Mouse (Mus musculus) limb, embryonic 13.5 days (tissue): ENCODE measurements around the gene AC109138.7. TPM values are rescaled to one million over a fixed set of nuclear protein-coding genes. Genes with fewer than 3 reads are reported as not detected.
A peak's percentile ranks its signal among the peaks of the same experiment; 100 is the strongest.

Source experiments
- ATAC-seq: fragments of 200-750 bp; cut with Nextera tagmentation; 2 replicates; pipeline ENCODE4 v1.8.0; 2017; ENCODE audit warnings: low read depth, moderate number of reproducible peaks, moderate TSS enrichment; ENCODE audit not compliant: low FRiP score
- H3K27ac ChIP-seq: fragments of 300-500 bp; sonication (generic); 2 replicates; pipeline ENCODE4 v1.5.1; 2015; ENCODE audit warnings: inconsistent platforms, mild to moderate bottlenecking, moderate library complexity
- H3K27me3 ChIP-seq: fragments of 300-500 bp; sonication (generic); 2 replicates; pipeline ENCODE4 v1.6.1; 2015; ENCODE audit warnings: mild to moderate bottlenecking, inconsistent platforms
- H3K36me3 ChIP-seq: fragments of 300-500 bp; sonication (generic); 2 replicates; pipeline ENCODE4 v1.6.1; 2015; ENCODE audit warnings: inconsistent platforms, mild to moderate bottlenecking, moderate library complexity
- H3K4me1 ChIP-seq: fragments of 300-500 bp; sonication (generic); 2 replicates; pipeline ENCODE4 v1.6.1; 2015; ENCODE audit warnings: inconsistent platforms
- H3K4me2 ChIP-seq: fragments of 300-500 bp; sonication (generic); replicated peaks from 2 replicates; pipeline ENCODE4 v1.6.1; 2015; ENCODE audit warnings: inconsistent platforms, mild to moderate bottlenecking, moderate library complexity
- H3K4me3 ChIP-seq: fragments of 300-500 bp; sonication (generic); 2 replicates; pipeline ENCODE4 v1.5.1; 2015; ENCODE audit warnings: moderate library complexity, mild to moderate bottlenecking, inconsistent platforms
- H3K9ac ChIP-seq: fragments of 300-500 bp; sonication (generic); 2 replicates; pipeline ENCODE4 v1.6.1; 2015; ENCODE audit warnings: mild to moderate bottlenecking, inconsistent platforms
- H3K9me3 ChIP-seq: fragments of 300-500 bp; sonication (generic); 2 replicates; pipeline ENCODE4 v1.6.1; 2016; ENCODE audit warnings: inconsistent platforms
- WGBS: fragments of 180-500 bp; shearing (Covaris S2); methylation state at CpG from one replicate; pipeline ENCODE4 v1.1.7; 2015; 5-methylcytosine and 5-hydroxymethylcytosine counted together
- polyA plus RNA-seq: library from polyadenylated mRNA; unstranded; fragments of >200 nt; fragmentation: Nextera tagmentation; extraction: Ambion mirVana; gene quantifications from 2 replicates; pipeline ENCODE4 v1.2.1, GENCODE M21; 2015

Gene AC109138.7
- not detected in 2 replicates for polyA plus RNA-seq

- H3K36me3 ChIP-seq = no peaks in the 10 kb centered on the region
- peak; percentile 55 for ATAC-seq
- H3K9me3 ChIP-seq = no peaks in the 10 kb centered on the region
Observed at GRCm38 (mm10) chr19:4214071-4214770, at the start of gene AC109138.7, which contains the start of gene Clcf1. Gene AC109138.7 (plus strand): TSS chr19:4214357. Gene Clcf1 (plus strand): TSS chr19:4214238.

GRCm38 (mm10) chr19:4164721-4165120 lies 49.4 kb upstream of the AC109138.7 start:
- peaks cover 15% of the 10 kb centered on the region for H3K4me1 ChIP-seq
- H3K27me3 ChIP-seq = no peaks in the 10 kb centered on the region
- peaks cover 18% of the 10 kb centered on the region for H3K36me3 ChIP-seq
- no peak overlapping the region for H3K4me3 ChIP-seq
- no peak overlapping the region for H3K9ac ChIP-seq
- ATAC-seq = no peak
- H3K9me3 ChIP-seq = no peaks in the 10 kb centered on the region
- no peak overlapping the region for H3K4me2 ChIP-seq
- 68% methylated on average over 2 of the region's 2 CpGs for WGBS
- H3K27ac ChIP-seq = no peak overlapping the region

More at GRCm38 (mm10) chr19:4214071-4214770, at the start of gene AC109138.7, which contains the start of gene Clcf1:
- peaks cover 63% of the 10 kb centered on the region for H3K4me1 ChIP-seq
- peak within 1 kb of the TSS; percentile 92 for H3K4me3 ChIP-seq
- peak within 1 kb of the TSS; percentile 88 for H3K4me2 ChIP-seq
- H3K9ac ChIP-seq = peak within 1 kb of the TSS; percentile 99
- peaks cover 6% of the 10 kb centered on the region; the same call in 1 of the 2 replicates for H3K27me3 ChIP-seq
- under 1% methylated on average over 47 of the region's 49 CpGs for WGBS
- peak within 1 kb of the TSS; percentile 93 for H3K27ac ChIP-seq

GRCm38 (mm10) chr19:4166678-4167476 lies 47.3 kb upstream of the AC109138.7 start:
- 0 out of 2 replicates have a peak, but pooled peaks cover under 1% of the 10 kb centered on the region for H3K36me3 ChIP-seq
- no peaks in the 10 kb centered on the region for H3K9me3 ChIP-seq
- no peak overlapping the region for H3K4me2 ChIP-seq
- no peak overlapping the region for H3K9ac ChIP-seq
- H3K27ac ChIP-seq = no peak overlapping the region
- no peaks in the 10 kb centered on the region for H3K27me3 ChIP-seq
- WGBS = 78% methylated on average over 9 of the region's 9 CpGs
- H3K4me3 ChIP-seq = no peak overlapping the region
- H3K4me1 ChIP-seq = peaks cover 35% of the 10 kb centered on the region
- no peak for ATAC-seq

GRCm38 (mm10) chr19:4169378-4169784 lies 44.8 kb upstream of the AC109138.7 start:
- Histone ChIP-seq H3K36me3 (no peaks in the 10 kb centered on the region), H3K4me1 (peaks cover 26% of the 10 kb centered on the region), H3K4me2 (peak overlapping the region; percentile 89), H3K9me3 (no peaks in the 10 kb centered on the region), H3K9ac (peak overlapping the region; percentile 84), H3K27ac (peak overlapping the region; percentile 88), H3K4me3 (peak overlapping the region; percentile 52), H3K27me3 (no peaks in the 10 kb centered on the region)
- ATAC-seq = peak; percentile 96
- under 1% methylated on average over 43 of the region's 43 CpGs for WGBS

DNA sequence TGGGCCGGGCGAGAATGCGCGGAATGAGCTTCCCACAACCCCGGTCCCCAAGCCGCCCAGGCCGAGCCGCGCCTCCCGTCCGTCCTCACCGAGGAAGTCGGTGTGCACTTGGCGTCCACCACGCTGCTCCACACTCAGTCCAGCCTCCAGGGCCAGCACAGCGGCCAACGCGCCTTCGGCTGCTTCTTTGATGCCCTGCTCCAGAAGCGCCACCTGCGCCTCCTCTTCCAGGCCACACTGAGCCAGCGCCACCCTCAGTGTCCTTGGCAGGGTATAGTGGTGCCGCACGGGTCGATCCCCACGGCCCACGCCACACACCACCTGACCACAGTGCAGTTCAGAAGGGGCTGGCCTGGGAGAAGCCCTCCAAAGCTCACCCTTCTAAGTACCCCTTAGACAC lies 44.3 kb upstream of the AC109138.7 start:
- Histone ChIP-seq H3K9me3 (no peaks in the 10 kb centered on the region), H3K4me1 (peaks cover 26% of the 10 kb centered on the region), H3K9ac (peak overlapping the region; percentile 84), H3K4me3 (peak overlapping the region; percentile 52), H3K27me3 (no peaks in the 10 kb centered on the region), H3K4me2 (peak overlapping the region; percentile 89), H3K36me3 (no peaks in the 10 kb centered on the region), H3K27ac (peak overlapping the region; percentile 88)
- ATAC-seq = peak; percentile 49
- 6% methylated on average over 27 of the region's 27 CpGs for WGBS

- peak overlapping the region; percentile 45 for H3K9ac ChIP-seq
- 77% methylated on average over 10 of the region's 10 CpGs for WGBS
- no peaks in the 10 kb centered on the region for H3K36me3 ChIP-seq
- H3K27ac ChIP-seq = no peak overlapping the region
- H3K27me3 ChIP-seq = no peaks in the 10 kb centered on the region
- H3K4me1 ChIP-seq = peaks cover 35% of the 10 kb centered on the region
- no peaks in the 10 kb centered on the region for H3K9me3 ChIP-seq
- H3K4me3 ChIP-seq = no peak overlapping the region
- no peak for ATAC-seq
- H3K4me2 ChIP-seq = no peak overlapping the region
Observed at GRCm38 (mm10) chr19:4170723-4171392, 43.3 kb upstream of the AC109138.7 start.

GRCm38 (mm10) chr19:4171393-4172290 lies 42.5 kb upstream of the AC109138.7 start:
- Histone ChIP-seq H3K9ac (peak overlapping the region; percentile 45), H3K9me3 (no peaks in the 10 kb centered on the region), H3K36me3 (no peaks in the 10 kb centered on the region), H3K4me3 (no peak overlapping the region), H3K27me3 (no peaks in the 10 kb centered on the region), H3K4me2 (no peak overlapping the region), H3K27ac (no peak overlapping the region), H3K4me1 (peaks cover 37% of the 10 kb centered on the region)
- 66% methylated on average over 13 of the region's 13 CpGs for WGBS
- ATAC-seq = no peak

- no peak for ATAC-seq
- no peak overlapping the region for H3K4me2 ChIP-seq
- no peaks in the 10 kb centered on the region for H3K36me3 ChIP-seq
- 56% methylated on average over 11 of the region's 11 CpGs for WGBS
- H3K9me3 ChIP-seq = no peaks in the 10 kb centered on the region
- no peak overlapping the region for H3K4me3 ChIP-seq
- no peak overlapping the region for H3K27ac ChIP-seq
- H3K27me3 ChIP-seq = peaks cover 3% of the 10 kb centered on the region; the same call in 1 of the 2 replicates
- H3K9ac ChIP-seq = peak overlapping the region; percentile 43; the same call in 1 of the 2 replicates
- peaks cover 37% of the 10 kb centered on the region for H3K4me1 ChIP-seq
Observed at GRCm38 (mm10) chr19:4172925-4173324, 41.2 kb upstream of the AC109138.7 start.

GRCm38 (mm10) chr19:4175368-4175947 lies 38.7 kb upstream of the AC109138.7 start, which contains the start of gene Carns1:
Gene Carns1 (minus strand): TSS chr19:4175479.
- H3K4me2 ChIP-seq = peak within 1 kb of the TSS; percentile 51
- WGBS = 4% methylated on average over 11 of the region's 11 CpGs
- H3K9ac ChIP-seq = peak within 1 kb of the TSS; percentile 32
- H3K27me3 ChIP-seq = peaks cover 3% of the 10 kb centered on the region; the same call in 1 of the 2 replicates
- peaks cover 28% of the 10 kb centered on the region for H3K4me1 ChIP-seq
- H3K4me3 ChIP-seq = peak within 1 kb of the TSS; percentile 3
- H3K27ac ChIP-seq = no peak within 1 kb of the TSS
- ATAC-seq = 0 out of 2 replicates have a peak, but pooled peaks have one; percentile 49
- H3K36me3 ChIP-seq = no peaks in the 10 kb centered on the region
- H3K9me3 ChIP-seq = no peaks in the 10 kb centered on the region

DNA sequence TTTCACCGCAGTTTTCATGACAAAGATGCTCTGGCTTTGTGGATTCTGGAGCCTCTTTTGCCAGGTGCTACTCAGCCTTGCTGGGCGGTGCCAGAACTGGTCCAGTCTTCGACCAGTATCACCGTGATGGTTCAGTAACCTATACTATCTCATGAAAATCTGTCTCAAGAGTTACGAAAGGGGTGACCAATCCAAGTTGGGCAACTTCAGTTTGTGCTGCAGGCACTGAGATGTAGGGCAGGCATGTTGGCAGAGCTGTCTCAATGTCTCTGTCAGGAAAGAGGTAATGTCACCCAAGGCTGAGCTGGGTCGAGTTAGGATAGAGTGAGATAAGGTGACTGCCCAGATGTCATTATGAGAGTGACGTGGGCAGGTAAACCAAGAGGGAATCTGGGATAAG lies 33.7 kb upstream of the AC109138.7 start:
- Histone ChIP-seq H3K27me3 (peaks cover 3% of the 10 kb centered on the region; the same call in 1 of the 2 replicates), H3K27ac (no peak overlapping the region), H3K9me3 (no peaks in the 10 kb centered on the region), H3K9ac (no peak overlapping the region), H3K4me3 (no peak overlapping the region), H3K36me3 (no peaks in the 10 kb centered on the region), H3K4me2 (no peak overlapping the region), H3K4me1 (peaks cover 15% of the 10 kb centered on the region)
- 85% methylated on average over 7 of the region's 7 CpGs for WGBS
- no peak for ATAC-seq
